Mouse (Mus musculus) heart, adult 18-20 months (tissue): ENCODE measurements around the gene Erg. TPM values are rescaled to one million over a fixed set of nuclear protein-coding genes. Genes with fewer than 3 reads are reported as not detected.

ENCODE experiments used
- DNase-seq, 2 experiments: peaks; one replicate each; pipeline ENCODE4 v3.0.0; 2021 to 2022; ENCODE audit warnings: mixed read lengths in 1 of 2
- long read RNA-seq, 2 experiments: library from polyadenylated mRNA; stranded (forward); transcript quantifications; one replicate each; pipeline ENCODE4 v2.0.0; 2021
- total RNA-seq, 2 experiments: library from RNA; stranded (reverse); gene quantifications; 2 replicates each; pipeline ENCODE4 v1.2.3; 2021

The Erg gene
- 10 to 100 TPM; 20.6 to 24.3 TPM for total RNA-seq
- long read RNA-seq, experiment 1, partial matches to known transcripts = 0 of 2 reads
- long read RNA-seq, experiment 1, other reads (novel, unspliced or antisense) = 2 of 2 reads
- long read RNA-seq, experiment 2, partial matches to known transcripts = 0 of 1 reads
- long read RNA-seq, experiment 2, other reads (novel, unspliced or antisense) = 1 of 1 reads

DNA sequence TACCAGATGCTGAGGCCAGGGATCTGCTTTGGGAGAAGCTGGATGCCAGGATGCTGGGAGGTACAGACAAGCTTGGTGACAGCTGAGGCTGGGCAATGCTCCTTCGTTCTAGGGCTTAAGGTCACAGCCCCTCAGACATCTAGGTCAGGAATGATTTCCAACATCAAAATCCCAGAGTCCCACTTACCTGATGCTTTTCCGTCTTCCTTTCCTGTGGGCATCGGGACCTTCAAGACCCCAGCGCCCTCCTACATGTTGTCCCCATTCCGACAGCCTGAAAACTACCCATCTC, at the start of gene Erg:
Gene Erg (minus strand): TSS at position 283 of the 292 bp plus-strand sequence.
- no peak for DNase-seq

DNA sequence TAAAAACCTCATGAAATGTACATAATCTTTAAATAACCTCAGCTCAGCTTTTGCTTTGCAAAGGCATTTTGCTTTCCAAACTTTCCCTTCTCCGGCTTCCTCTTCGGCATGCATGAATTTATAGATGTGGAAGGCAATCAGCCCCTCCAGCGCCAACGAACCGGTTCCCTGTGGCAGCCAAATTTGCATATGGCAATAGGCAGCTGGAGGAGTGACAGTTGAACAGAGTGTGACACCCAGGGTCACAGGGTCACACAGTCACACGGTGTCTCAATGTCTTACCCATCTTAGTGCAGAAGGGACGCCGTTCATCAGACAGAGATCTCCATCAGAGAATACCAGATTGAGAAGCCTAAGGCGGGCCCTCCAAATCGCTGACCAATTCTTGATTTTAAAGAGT, 45.4 kb upstream of the Erg start:
- no peak for DNase-seq

DNA sequence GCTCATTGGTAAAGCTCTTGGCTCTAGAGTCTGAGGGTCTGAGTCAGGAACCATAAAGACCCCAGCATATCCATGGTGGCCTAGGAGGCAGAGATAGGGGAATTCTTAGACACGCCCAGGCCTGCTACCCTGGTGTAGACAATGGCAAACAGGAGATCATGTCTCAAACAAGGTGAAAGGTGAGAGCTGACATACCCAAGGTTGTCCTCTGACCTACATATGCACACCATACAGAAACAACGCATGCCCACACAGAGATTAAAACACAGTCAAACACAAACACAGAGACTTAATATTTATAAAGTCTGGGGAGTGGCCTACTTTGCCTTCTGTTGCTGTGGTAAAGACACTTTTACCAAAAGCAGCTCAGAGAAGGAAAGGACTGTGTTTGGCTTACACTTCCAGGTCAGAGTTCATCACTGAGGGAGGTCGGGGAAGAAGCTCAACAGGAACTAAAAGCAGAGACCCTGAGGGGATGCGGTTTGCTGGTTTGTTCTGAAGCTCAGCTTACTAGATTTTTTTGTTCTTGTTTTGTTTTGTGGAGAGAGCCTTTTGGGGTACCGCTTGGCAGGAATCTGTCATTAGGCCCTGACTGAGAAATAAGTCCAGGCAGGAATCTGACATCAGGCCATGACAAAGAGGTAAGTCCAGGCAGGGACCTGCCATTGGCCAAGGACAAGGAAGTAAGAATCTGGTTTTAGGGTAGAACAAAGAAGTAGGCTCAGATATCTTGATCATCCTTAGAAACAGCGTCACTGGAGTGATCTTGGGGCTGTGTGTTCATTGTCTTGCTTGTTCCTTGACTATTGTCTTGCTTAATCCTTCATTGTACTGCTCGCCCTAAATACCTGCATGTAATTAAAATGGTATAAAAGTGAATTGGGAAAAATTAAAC, 37.7 kb upstream of the Erg start:
- DNase-seq = no peak

DNA sequence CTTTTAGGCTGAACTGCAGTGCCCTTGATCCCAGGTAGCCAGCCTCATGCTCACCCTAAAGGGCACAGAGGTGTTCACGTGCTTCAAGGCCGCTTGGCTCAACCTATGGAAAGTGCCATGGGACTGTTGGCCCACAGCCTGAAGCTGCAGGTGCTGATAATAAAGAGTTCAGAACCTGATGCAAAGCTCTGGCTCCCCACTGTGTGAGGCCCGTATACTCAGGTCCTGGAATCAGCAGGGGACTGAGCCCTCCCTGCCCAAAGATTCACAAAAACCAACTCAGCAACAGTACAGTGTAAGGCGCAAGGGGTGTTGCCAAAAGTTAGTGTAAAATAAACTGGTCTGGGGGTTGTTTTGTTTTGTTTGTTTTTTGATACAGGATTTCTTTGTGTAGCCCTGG, 36.7 kb upstream of the Erg start:
- DNase-seq = no peak

DNA sequence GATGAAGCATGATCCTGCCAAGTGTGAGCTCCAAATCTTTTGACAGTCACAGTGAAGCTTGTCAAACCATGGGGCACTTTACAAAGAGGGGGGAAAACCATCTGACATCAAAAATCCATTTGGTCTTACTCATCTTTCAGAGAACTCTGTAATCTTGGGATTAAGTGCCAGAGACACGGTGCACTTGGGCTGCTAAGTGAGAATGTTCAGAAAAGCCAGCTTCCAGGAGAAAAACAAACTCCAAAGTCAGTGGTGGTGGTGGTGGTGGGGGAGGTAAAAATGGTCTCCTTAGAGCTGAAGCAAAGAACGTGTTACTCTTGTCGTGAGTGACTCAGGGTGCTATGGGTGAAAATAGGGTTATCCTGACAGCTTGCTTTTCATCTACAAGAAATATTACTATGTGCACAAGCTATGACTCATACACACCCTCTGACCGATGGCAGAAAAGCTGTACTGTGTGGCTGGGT, 33.5 kb upstream of the Erg start:
- DNase-seq = no peak

DNA sequence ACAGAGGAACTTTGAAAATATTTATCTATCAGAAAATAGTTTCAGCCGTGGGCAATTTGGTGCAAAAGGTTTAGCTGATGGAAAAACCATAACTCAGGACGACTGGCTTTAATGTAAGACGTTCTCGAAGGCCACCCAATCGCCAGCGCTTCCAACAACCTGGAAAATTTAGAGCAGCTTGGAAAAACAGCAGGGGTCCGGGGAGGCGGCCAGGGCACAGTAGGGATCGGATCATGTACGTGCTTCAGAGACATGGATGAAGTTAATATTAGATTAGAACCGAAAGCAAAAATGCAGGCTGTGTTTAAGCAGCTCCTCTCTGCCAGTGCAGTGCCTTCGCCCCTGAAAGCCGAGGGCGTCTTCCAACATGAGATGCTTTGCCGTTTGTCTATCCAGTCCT, 31.8 kb upstream of the Erg start:
- DNase-seq = no peak

DNA sequence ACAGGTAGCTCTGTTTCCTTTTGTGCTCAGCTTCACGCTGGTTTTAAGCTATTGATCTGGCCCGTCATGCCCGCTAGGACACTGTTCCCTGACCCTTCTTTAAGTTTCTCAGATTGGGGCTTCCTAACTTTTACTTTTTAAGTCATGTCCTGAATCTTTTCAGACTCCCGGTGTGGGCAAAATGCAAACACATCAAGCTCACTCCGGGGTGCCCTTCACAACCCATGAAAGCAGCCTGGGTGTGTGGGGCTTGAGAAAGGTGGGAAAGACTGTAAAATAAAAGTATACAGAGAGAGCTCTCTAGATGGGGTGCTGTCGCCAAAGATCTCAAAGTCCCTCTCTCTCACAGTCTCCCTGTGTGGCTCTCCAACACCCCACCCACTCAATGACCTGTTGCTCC, 31.3 kb upstream of the Erg start:
- DNase-seq = no peak

DNA sequence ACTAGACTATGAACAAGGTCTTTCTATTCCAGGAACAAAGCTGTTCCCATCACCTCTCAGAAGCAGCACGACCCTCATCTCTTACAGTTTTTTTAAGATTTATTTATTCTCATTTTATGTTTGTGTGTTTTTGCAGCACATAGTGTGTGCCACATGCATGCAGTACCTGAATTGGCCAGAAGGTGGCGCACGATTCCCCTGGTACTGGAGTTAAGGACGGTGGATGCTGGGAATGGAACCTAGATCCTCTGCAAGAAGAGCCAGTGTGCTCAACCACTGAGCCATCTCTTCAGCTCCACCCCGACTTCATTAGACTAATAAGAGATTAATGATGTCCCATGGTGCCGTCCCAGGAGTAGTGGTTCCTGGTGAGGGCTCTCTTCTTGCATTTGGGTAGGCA, 29.2 kb upstream of the Erg start:
- DNase-seq = peak in 1 of 2 experiments; percentile 49

DNA sequence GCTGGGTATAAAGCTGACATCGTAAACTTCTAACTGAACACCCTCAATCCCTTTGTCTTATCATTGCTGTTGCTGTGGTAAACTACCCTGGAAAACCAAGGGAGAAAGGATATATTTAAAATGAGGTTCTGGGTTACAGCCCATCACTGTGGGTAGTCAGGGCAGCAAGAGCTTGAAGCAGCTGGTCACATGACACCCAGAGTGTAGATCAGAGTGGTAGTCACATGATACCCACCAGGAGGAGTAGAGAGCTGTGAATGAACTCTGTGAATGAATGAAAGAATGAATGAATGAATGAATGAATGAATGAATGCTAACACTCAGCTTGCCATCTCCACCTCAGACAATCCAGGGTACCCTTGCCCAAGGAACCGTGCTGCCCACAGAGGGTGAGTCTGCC, 28.1 kb upstream of the Erg start:
- no peak for DNase-seq

DNA sequence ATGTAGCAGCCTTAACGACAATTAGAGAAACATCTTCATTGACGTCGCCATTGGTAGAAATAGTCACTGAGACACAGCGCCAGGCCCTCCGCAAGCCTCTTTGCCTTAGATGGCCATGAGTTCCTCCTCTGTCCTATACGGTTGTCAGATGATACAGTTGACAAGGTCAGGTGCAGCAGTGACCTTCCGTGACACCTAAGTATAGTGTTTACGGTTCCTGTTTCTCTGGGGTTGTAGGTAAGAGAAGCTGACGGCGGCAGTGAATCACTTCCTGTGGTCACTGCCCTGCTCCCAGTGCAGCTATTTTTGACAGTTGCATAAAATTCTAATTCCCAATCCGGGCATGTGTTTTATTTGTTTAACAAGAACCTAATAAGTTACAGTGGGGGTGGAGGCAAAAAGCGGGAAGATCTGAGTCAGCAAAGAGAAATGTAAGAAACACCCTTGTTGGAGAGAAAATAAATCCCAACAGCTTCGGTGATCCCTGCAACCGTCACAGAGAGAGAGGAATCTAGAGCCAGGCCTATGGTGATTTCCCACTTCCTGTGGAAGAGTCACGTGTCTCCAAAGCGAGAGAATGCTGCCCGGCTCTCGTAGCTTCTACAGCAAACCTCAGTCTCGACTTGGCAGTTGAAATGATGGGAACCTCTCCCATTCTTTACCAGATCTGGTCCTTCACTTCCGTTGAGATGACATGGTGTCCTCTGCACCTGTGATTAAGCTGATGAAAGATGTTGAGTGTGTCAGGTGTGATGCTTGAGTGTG, 25.8 kb upstream of the Erg start:
- DNase-seq = no peak

DNA sequence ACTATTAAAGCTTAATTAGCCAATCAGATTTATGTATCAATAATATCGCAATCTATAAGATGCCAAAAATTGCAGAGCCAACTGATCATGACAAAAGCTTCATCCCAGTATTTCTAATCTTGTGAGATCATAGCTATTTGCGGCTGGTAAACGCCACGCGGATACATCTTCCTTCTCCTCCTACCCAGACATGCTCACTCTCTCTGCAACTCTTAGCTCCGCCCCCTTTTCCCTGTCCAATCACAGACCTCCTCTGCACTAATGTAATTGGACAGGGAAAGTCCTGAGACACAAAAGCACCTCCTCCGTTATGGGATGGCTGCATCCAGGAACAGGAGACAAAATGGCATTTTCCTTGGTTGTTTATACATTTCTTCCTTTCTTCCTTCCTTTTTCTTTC, 22.2 kb upstream of the Erg start:
- DNase-seq = no peak

DNA sequence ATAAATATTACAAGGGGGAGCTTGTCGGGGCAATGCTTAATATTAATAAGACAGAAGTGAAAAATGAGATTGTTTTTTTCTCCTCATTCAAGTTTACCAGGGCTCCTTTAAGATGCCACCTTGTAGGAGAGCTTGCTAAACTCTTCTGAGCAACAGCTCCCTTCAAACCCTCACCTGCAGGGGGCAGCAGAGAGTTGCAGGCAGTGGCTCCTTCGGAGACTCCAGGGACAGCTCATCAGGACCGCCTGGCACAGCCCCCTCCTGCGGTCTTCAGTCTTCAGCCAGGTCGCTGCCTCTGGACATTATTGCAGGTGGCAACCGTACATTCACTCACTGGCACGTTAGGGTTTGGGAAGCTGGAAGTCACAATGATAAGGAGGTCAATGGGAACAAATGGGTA, 18.9 kb upstream of the Erg start:
- DNase-seq = peak; percentile 63 to 91

DNA sequence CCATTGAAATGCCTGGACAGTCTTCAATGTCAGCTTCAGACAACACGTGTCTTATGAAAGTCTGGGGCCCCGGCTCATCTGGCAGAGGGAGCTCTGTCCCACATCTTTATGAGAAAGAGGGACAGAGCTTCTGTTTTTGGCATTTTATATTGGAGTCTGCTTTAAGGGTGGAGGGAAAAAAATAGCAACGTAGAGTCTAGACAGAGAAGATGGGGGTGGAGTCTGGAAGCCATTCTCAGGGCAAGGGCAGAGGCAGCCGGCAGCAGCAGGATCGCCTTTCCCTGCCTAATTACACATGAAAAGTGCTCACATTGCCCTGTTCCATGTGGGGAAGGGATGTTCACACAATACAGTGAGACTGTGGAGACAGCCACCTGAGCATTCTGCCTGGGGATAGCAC, 16.1 kb upstream of the Erg start:
- DNase-seq = no peak

DNA sequence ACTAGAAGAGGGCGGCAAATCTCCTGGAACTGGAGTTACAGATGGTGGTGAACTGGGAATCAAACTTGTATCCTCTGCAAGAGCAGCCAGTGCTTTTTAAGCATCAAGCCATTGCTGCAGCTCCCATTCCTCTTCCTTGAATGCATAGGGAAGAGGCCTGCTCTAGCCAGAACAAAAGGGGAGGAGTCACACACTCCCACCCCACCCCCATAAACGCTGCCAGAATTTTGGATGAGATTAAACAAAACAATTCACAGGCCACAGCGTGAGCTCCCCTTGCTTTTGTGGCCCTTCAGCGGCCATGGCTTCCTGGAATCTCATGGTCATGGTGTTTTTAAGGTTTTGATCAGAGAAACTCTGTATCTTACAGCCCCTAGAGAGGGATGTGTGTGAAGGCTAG, 15.4 kb upstream of the Erg start:
- no peak for DNase-seq

DNA sequence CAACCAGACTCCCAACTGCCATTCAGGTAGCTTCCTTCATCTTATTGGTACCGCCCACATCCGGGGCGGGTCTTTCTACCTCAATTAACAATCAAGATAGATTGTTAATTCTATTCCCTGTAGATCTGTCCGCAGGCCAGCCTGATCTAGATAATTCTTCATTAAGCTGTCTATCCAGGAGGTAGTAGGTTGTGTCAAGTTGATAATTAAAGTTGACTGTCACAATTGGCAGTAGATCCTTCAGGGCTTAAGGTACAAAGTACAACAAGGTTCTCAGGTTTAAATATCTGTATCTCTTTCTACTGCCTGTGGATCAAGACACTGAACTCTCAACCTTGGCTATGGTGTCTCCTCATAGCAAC, 14.8 kb upstream of the Erg start:
- no peak for DNase-seq

DNA sequence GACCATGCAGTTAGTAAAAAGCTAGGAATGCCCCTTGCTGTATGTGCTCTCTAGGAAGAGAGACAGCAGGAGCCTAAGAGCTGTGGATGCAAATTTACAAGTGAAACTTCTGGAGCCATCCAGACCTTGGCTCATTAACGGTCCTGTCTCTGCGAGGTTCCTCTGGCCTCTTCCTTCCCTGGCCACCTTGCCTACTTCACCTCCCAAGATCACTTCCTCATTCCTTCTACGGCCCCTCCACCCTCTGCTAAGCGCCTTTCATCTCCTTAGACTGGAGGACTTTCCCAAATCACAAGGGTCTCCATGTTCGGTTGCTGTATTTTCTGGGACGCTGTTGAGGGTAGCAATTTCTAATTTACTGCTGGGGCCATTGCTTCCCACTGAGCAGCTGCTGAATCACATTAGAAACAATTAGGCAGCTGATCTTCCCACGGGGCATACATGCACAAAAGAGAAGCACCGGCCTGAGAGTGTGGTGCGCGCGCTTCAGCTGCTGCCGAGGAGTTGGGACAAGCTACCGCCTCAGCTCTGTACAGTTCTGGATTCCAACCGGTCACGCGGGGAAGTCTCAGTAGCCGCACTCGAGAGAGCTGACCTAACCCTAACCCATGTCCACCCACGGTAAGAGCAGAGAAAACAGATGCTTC, 14.3 kb upstream of the Erg start:
- DNase-seq = no peak

DNA sequence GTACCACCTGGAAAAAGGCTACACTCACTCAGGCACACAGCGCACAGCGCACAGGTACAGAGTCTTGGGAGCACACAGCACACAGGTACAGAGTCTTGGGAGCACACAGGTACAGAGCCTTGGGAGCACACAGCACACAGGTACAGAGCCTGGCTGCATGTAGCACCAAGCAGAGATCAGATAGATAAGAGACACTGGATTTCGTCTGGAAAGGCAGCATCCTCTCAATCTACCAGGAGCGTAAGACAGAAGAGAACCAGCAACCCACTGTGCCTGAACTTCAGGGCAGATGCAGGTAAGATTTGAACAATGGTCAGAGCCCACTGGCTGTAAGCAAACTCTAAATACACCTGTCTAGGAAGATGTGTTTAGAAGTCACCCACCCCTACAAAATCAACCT, 12.5 kb upstream of the Erg start:
- no peak for DNase-seq

DNA sequence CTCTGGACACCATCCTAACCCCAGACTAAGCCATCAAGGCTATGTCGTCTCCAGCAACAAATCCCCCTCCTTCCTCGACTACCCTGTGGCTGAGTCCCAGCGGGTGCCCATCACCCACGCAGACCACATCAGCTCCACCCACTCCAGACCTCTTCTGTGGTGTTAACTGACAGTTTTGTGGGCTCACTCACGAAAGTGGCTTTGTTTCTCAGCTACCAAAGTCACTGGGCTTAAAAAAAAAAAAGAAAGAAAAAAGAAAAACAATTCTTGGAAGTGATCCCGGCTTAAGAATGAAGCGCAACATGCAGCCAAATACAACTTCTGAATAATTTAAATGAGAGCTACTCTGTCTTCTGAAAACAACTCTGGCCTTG, 11.2 kb upstream of the Erg start:
- no peak for DNase-seq

DNA sequence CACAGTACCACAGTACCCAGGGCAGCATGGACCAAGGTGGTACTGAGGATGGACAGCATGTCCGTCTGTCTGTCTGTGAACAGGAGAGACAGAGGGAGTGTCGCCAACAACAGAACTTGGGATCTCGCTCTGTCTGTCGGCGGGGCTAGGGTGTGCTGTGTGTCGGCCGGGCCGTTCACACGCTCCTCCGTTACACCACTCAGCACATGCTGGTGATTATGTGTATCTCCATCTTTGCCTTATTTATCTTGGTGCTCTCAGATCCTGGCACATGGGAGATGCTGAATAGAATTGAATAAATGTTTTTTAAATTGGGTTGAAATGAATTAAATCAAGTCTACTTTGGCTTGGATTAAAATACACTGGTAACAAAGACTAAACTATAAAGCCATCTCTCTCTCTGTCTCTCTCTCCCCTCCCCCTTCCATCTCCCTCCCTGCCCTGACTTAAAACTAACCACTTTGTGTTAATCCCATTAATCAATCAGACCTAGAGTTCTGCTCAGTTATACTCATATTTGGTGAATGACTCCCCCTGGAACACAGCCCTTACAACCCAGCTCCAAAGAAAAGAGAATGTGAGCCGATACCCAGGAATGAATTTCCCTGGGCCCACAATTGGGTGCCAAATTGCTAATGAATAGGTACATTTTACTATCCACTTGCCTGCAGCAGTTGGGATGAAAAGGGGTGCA, 10.6 kb upstream of the Erg start:
- DNase-seq = no peak

DNA sequence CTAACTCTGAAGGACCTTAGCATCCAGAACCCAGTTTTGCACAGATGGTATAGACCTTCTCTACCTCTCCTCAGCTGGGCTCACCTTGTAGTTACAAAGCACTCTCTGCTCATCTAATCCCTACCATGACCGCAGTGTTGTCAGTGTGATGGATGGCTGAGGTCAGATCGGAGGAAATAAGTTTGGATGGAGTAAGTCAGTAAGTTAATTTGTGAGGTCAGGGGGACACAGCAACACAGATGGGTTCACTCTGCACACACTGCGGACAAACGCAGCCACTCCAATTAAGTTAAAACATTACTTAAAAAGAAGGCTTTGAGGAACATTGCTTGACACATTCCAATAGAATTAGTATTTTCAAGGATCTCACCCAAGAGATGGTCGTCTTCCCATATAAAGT, 2.5 kb upstream of the Erg start:
- no peak for DNase-seq

DNA sequence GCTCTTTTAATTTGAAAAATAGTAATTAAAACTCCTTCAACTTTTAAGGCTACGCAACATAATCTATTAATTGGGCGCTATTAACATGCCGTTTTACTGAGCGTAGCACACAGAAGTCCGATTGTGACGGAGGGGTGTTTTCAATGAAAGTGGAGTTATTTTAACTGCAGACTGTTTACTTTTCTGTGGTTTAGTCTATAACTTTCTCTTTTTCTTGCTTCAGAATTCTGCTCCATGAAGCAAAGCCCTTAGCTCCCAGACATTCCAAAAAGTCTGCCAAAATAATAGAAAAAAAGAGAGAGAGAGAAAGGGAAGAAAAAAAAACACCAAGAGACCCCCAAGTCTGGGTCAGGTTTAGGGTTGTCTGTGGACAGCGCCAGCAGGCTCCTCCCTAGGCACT, 333 bp upstream of the Erg start:
- no peak for DNase-seq

DNA sequence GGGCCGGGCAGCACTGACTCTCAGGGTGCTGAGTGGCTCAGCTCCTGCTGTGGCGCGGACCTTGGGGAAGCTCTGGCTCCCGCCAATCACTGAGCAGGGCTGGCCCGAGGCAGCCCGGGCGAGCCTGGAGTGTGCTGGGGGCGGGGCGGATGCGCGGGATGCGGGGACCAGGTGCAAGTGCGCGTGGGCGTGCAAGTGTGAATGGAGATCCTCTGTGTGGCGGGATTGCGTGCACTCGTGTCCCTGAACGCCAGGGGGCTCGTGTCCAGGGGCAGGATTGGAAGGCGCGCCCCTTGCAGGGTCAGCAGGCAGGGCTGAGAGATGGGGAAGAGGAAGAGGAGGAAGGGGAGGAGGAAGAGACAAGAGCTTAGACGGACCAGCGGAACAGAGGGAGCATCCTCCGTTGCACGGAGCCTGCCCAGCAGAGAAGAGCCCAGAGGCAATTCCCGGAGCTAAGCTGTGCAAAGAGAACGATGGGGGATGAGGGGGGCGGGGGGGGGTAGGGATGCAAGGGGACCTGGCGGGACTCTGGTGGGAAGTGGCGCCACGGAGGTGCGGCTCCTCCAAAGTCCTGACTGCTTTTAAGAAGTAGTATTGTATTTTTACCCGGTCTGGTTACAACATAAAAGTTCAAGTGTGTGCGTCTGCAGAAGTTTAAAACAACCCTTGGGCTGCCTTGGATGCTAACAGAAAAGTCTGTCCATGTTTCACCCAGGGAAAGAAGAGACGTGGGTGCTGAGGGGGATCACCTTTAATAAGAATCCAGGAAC, 667 bp downstream of the Erg start:
- DNase-seq = peak; percentile 9 to 17
